Mouse (Mus musculus): Measurements from ENCODE around the gene Srrm1.
A peak's percentile ranks its signal among the peaks of the same experiment; 100 is the strongest.
"Not testable (repeated sequence)": the region's sequence is repeated elsewhere in the genome, so short reads cannot be mapped to it uniquely, and the experiment has no call there.

Srrm1 gene

DNA sequence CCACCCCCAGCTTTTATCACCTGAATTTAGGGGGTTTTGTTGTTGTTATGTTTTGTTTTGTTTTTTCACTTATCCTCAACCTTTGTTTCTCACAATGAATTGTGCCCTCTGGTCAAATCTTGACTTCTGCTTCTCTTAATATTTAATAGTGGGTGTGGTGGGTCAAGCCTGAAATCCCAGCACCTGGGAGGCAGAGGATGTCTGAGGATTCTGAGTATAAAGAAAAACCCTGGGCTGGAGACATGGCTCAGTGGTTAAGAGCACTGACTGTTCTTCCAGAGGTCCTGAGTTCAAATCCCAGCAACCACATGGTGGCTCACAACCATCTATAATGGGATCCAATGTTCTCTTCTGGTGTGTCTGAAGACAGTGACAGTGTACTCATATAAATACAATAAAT lies 1.6 kb upstream of the Srrm1 start:
- DNase-seq (ENCODE audit: low read depth in 2 of 2, low spot score in 2 of 2) = not testable (repeated sequence)

DNA sequence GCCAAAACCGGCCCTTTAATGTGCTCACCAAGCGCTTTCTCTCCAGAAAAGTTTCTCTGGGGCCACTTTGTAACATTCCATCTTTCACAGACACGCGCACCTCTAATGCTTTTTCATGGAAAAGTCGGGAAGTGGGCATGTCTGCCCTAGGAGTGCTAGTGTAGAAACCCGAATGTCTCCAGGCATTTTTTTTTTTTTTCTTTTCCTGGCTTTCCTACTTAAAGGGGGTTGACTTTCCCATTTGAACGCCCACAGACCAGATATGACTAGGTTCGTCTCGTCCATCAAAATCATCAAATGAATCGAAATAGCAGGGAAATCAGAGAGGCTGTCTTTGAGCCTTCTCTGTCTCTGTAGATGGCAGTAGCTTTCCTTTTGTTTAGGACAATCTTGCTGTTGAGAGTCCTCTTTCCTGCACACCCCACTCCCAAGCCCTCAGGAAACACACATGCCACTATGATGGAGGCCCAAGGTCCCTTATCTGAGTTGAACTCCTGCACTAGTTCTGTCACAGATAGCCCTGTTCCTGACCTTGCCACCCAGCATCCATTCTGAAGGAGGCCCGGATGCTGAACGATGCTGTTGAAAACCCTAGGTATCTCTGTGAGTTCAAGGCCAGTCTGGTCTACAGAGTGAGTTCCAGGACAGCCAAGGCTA lies 801 bp upstream of the Srrm1 start:
- peak; percentile 8 to 21 for DNase-seq (ENCODE audit: low read depth in 2 of 2, low spot score in 2 of 2)

GRCm38 (mm10) chr4:135352326-135353065 lies 625 bp downstream of the Srrm1 start:
- no peak for DNase-seq (ENCODE audit: low read depth in 2 of 2, low spot score in 2 of 2)

DNA sequence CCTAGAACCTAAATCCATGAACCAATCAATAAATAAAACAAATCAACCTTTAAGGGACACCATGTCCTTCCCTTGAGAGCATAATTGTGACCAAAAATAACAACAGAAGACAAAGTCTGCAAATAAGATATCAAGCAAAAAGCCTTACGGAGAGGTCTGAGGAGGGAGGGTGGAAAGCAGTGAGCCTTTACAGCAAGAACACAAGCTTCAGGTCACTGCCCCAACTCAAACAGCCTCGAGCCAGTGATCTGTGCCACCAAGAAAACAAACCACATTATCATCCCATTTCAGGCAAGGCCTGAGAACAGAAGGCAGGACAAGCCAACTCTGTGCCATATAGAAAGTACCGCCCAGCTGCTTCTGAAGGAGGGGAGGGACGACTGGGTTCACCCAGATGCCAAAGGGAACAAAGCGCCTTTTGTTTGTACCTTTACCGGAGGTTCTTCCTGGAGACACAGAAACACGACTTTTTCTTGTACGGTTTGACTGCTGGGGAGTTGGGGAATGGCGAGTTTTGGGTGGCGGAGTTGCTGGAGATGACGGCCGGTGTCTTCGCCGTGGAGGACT lies 15.7 kb downstream of the Srrm1 start:
- no peak for DNase-seq (ENCODE audit: low read depth in 2 of 2, low spot score in 2 of 2)

DNA sequence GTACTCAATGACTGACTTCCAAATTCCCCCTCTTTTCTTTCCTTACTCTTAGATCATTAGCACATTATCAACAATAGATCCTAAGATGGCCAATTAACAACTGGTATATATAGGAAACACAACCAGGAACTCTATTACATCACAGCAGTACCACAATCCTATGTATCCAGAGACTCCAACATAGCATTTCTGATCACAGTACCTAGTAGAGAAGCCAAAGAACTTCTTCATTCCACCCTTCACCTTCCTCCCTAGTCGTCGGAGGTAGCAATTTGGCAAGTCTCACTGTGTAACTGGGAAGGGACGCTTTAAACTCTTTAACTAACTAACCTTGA lies 17.1 kb downstream of the Srrm1 start:
- no peak for DNase-seq (ENCODE audit: low read depth in 2 of 2, low spot score in 2 of 2)

- no peak for DNase-seq (ENCODE audit: low read depth in 2 of 2, low spot score in 2 of 2)
Observed at GRCm38 (mm10) chr4:135335327-135336022, 17.6 kb downstream of the Srrm1 start.

- DNase-seq (ENCODE audit: low read depth in 2 of 2, low spot score in 2 of 2) = no peak
Observed at GRCm38 (mm10) chr4:135326469-135326868, 26.7 kb downstream of the Srrm1 start.

GRCm38 (mm10) chr4:135326046-135326445 lies 27.1 kb downstream of the Srrm1 start:
- no peak for DNase-seq (ENCODE audit: low read depth in 2 of 2, low spot score in 2 of 2)

DNA sequence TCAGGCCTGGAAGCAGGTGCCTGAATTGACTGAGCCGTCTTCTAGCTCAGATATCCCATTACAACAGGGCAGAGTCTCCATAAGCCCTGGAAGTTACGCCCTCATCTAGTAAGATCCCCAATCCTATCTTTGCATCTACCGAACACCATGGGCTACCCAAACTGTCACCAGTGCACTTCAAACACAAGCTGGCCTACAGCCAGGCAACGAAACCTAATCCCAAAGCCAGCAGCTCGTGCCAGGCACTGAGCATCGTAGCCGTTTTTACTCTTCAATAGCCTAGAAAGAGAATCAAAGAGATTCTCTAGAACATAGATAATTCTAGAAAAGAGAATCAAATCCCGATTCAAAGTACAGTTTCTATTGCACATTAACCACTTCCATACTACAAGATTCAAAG lies 30.1 kb downstream of the Srrm1 start:
- no peak for DNase-seq (ENCODE audit: low read depth in 2 of 2, low spot score in 2 of 2)

GRCm38 (mm10) chr4:135317966-135318365 lies 35.2 kb downstream of the Srrm1 start:
- DNase-seq (ENCODE audit: low read depth in 2 of 2, low spot score in 2 of 2) = peak; percentile 50 to 62

DNA sequence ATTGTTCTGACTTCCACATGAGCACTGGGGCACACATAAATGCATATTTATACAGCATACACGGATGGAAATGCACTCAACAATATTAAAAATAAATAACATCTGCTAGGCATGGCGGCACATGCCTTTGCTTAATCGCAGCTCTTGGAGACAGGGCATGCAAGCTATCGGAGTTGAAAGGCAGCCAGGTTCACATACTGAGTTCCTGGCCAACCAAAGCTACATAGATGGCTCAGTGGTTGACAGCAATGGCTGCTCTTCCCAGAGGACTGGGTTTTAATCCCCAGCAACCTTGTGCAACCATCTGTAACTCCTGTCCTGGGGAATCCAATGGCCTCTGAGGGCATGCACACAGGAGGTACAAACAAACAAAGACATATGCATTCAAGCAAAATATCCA lies 35.6 kb downstream of the Srrm1 start:
- no peak for DNase-seq (ENCODE audit: low read depth in 2 of 2, low spot score in 2 of 2)

DNA sequence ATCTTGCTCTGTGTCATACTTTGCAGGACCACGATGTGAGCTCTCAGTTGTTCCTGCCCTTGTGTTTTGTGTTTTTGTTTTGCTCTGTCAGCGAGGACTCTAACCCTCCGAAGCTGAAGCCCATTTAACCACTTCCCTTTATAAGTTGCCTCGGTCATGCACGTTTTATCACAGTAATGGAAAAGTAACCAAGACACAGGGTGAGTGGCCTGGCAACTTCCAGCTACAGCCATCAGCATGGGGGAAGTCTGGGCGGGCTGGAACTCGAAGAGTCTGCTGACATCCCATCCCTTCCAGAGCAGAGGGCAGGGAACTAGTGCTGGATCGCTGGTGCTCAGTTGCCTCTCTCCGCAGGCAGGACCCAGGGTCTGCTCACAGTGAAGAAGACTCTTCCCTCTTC lies 37.8 kb downstream of the Srrm1 start:
- DNase-seq (ENCODE audit: low read depth in 2 of 2, low spot score in 2 of 2) = no peak

DNA sequence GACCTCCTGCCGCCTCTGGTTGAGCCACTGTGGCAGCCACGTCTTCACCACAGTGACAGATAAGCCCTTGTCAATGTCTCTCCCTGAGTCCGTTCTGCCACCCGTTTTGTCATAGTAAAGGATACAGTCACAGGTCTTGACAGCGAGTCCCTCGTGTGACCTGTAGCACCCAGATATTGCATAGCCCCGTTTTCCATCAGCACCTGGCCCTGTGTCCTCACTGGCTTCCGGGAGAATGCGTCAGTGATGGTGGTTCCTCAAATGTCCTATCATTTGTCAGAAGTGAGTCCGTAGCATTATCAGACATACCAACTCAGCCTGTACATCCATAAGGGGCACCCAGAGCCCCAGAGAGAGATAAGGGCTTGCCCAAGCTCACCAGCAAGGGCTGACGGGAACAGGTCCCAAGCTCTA lies 38.7 kb downstream of the Srrm1 start:
- no peak for DNase-seq (ENCODE audit: low read depth in 2 of 2, low spot score in 2 of 2)

GRCm38 (mm10) chr4:135313761-135314241 lies 39.3 kb downstream of the Srrm1 start:
- peak in 1 of 2 experiments; percentile 39 for DNase-seq (ENCODE audit: low read depth in 2 of 2, low spot score in 2 of 2)

GRCm38 (mm10) chr4:135313111-135313691 lies 39.9 kb downstream of the Srrm1 start:
- DNase-seq (ENCODE audit: low read depth in 2 of 2, low spot score in 2 of 2) = no peak

DNA sequence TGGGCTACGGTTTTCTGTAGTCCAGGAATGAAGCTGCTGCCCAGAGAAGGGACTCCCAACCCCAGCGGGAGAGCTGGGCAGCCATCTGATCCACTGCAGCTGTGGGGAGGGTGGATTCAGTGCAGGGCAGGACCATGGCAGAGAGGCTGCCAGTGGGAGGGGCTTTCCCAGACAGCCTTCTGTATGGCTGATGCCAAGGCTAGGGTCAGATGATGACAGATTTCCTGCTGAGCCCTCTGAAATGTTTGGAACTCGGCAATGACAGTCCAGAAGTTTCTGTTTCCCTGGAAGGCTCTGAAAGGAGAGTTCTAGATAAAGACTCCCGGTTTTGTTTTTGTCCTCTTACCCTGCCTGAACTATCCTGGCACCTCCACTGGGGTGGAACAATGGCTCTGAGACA lies 40.4 kb downstream of the Srrm1 start:
- no peak for DNase-seq (ENCODE audit: low read depth in 2 of 2, low spot score in 2 of 2)

- DNase-seq (ENCODE audit: low read depth in 2 of 2, low spot score in 2 of 2) = no peak
Observed at GRCm38 (mm10) chr4:135310371-135310770, 42.8 kb downstream of the Srrm1 start.

DNA sequence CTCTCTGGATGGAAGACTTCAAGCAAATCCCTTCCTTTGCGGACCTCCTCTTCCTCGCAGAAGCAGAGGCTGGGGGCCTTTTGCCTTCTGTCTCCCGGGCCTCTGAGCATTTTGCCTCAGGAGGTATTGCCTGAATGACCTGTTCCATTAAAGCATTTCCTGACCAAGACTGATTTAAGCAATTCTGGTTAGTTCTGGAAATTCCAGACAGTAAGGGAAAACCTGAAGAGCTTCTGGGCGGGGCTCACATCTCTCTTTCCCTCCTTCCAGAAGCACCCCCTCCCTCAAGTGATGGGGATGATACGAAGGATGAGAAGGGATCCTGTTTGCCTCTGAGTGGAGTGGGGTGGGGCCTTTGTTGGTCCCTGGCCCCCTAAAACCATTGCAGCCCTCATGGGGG lies 43.4 kb downstream of the Srrm1 start:
- DNase-seq (ENCODE audit: low read depth in 2 of 2, low spot score in 2 of 2) = no peak

GRCm38 (mm10) chr4:135309112-135309659 lies 43.9 kb downstream of the Srrm1 start:
- DNase-seq (ENCODE audit: low read depth in 2 of 2, low spot score in 2 of 2) = no peak

DNA sequence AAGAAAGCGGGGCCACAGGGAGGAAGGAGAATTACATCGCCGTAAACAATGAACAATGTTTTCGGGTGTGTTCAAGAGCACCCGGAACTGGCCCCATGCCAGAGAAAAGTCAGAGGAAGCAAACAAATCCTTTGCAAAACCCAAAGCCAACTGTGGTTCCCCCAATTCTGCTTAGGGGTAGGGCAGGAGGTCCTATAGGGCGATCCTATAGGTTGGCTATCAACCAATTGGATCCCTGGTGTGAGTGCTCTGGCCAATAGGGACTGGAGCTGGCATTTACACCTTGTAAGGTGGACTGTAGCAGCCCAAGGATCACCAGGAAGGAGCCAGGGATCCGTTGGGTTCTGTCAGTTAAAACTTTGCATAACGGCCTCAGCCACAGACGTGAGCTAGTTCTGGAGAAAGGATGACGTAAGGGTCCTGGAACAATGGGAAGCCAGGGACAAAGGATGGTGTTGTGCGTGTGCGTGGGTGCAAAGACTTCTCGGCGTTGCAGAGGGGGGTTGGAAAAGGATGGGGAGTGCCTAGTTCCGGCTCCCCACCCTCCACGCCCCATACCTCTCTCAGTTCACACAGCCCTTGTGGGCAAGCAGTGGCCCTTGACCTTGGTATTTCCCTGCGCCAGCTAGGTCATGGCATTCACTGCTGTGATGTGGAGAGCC lies 46.0 kb downstream of the Srrm1 start:
- no peak for DNase-seq (ENCODE audit: low read depth in 2 of 2, low spot score in 2 of 2)

GRCm38 (mm10) chr4:135306533-135306932 lies 46.6 kb downstream of the Srrm1 start:
- no peak for DNase-seq (ENCODE audit: low read depth in 2 of 2, low spot score in 2 of 2)

All from CD8-positive naive resting alpha-beta T cell, adult 2 months (primary cell).